ENCODE assay signal across 14 mouse cellular contexts in genomic region chr2:34777237-34777868, GRCm38 (mm10). TPM values are rescaled to one million over a fixed set of nuclear protein-coding genes. Genes with fewer than 3 reads are reported as not detected.
DNase-seq lines count a peak whose midpoint lies in the region; ATAC-seq and TF ChIP-seq lines count a peak whose summit lies in the region.
"Had no signal": no experiment of that assay in that cellular context is flagged by ENCODE, and none has a peak within 500 bp of the region (broad histone marks: within the 10 kb centered on the region; RNA-seq: fewer than 3 reads in every experiment).

No protein-coding gene starts in this region.

- H3K4me3 ChIP-seq in forebrain, embryonic 14.5 days (ENCODE audit: low read depth, low read length): no peak overlapping the region
- no peak overlapping the region for H3K4me3 ChIP-seq in forebrain, embryonic 12.5 days (replicated peaks)
- no peak overlapping the region for H3K4me3 ChIP-seq in liver, adult 2 months (ENCODE audit: insufficient read depth, low read depth, low read length)
- H3K4me3 ChIP-seq in liver, embryonic 11.5 days (ENCODE audit: low read depth, low read length): no peak overlapping the region; the same call in 1 of the 2 replicates
- H3K4me3 ChIP-seq in neural tube, embryonic 15.5 days (replicated peaks): no peak overlapping the region
- H3K4me3 ChIP-seq in left cerebral cortex, adult 2 months: no peak overlapping the region

- no peak for DNase-seq in forebrain, embryonic 14.5 days (ENCODE audit: low spot score)
- peak; percentile 50 for DNase-seq in liver, adult 2 months (ENCODE audit: extremely low read depth, low read depth, low spot score)
- DNase-seq in liver: no peak
- DNase-seq in liver, embryonic 11.5 days (ENCODE audit: low spot score): no peak
- DNase-seq in left cerebral cortex, adult 2 months (ENCODE audit: extremely low spot score in 1 of 2, low spot score in 2 of 2): no peak
- no peak for DNase-seq in adrenal gland, postnatal 25 days
- DNase-seq: cerebellum, postnatal 25 days; kidney, postnatal 10 days; retina, postnatal 1 day had no signal

- no peak overlapping the region for H3K9ac ChIP-seq in forebrain, embryonic 14.5 days (ENCODE audit: low read length)
- no peak overlapping the region for H3K9ac ChIP-seq in forebrain, embryonic 12.5 days
- no peak overlapping the region for H3K9ac ChIP-seq in liver, adult 2 months (ENCODE audit: low read depth, low read length)
- no peak overlapping the region for H3K9ac ChIP-seq in liver, embryonic 11.5 days (ENCODE audit: low read depth, low read length)
- no peak overlapping the region for H3K9ac ChIP-seq in neural tube, embryonic 15.5 days (replicated peaks)

- ATAC-seq in forebrain, embryonic 14.5 days: no peak
- no peak for ATAC-seq in forebrain, embryonic 12.5 days (ENCODE audit: low FRiP score)
- no peak for ATAC-seq in liver, embryonic 11.5 days (replicated peaks; ENCODE audit: low FRiP score)
- no peak for ATAC-seq in neural tube, embryonic 15.5 days (ENCODE audit: low FRiP score)

- peaks cover 11% of the 10 kb centered on the region for H3K79me2 ChIP-seq in liver, adult 2 months (ENCODE audit: control insufficient read depth, insufficient read depth, low read length)

- no peaks in the 10 kb centered on the region for H3K27me3 ChIP-seq in forebrain, embryonic 14.5 days (replicated peaks; ENCODE audit: control insufficient read depth, insufficient read depth, low read length)
- H3K27me3 ChIP-seq in forebrain, embryonic 12.5 days: no peaks in the 10 kb centered on the region
- H3K27me3 ChIP-seq in liver, adult 2 months (ENCODE audit: control insufficient read depth, insufficient read depth, low read length): no peaks in the 10 kb centered on the region
- H3K27me3 ChIP-seq in liver, embryonic 11.5 days (replicated peaks; ENCODE audit: control insufficient read depth, insufficient read depth, low read length): no peaks in the 10 kb centered on the region
- no peaks in the 10 kb centered on the region for H3K27me3 ChIP-seq in neural tube, embryonic 15.5 days (replicated peaks)
- H3K27me3 ChIP-seq: megakaryocyte, embryonic 14.5 days had no signal

- no peak for TF ChIP-seq CTCF in liver, adult 2 months (IDR thresholded peaks at IDR 0.05; ENCODE audit: low read depth, low read length)
- TF ChIP-seq CTCF in left cerebral cortex, adult 2 months (IDR thresholded peaks at IDR 0.05): no peak

- no peaks in the 10 kb centered on the region for H3K9me3 ChIP-seq in forebrain, embryonic 14.5 days (replicated peaks; ENCODE audit: control insufficient read depth, low read length)
- no peaks in the 10 kb centered on the region for H3K9me3 ChIP-seq in forebrain, embryonic 12.5 days
- no peaks in the 10 kb centered on the region for H3K9me3 ChIP-seq in liver, embryonic 11.5 days (ENCODE audit: control insufficient read depth, low read length)
- no peaks in the 10 kb centered on the region for H3K9me3 ChIP-seq in neural tube, embryonic 15.5 days (replicated peaks)
- H3K9me3 ChIP-seq: megakaryocyte, embryonic 14.5 days had no signal

- peaks cover 43% of the 10 kb centered on the region for H3K4me1 ChIP-seq in forebrain, embryonic 14.5 days (ENCODE audit: control insufficient read depth, insufficient read depth, low read length)
- peaks cover 46% of the 10 kb centered on the region for H3K4me1 ChIP-seq in forebrain, embryonic 12.5 days
- H3K4me1 ChIP-seq in liver, adult 2 months (ENCODE audit: control insufficient read depth, insufficient read depth, low read length): peaks cover 22% of the 10 kb centered on the region
- H3K4me1 ChIP-seq in liver, embryonic 11.5 days (replicated peaks; ENCODE audit: control insufficient read depth, insufficient read depth, low read length): peaks cover 36% of the 10 kb centered on the region
- peaks cover 59% of the 10 kb centered on the region for H3K4me1 ChIP-seq in neural tube, embryonic 15.5 days

- 69% methylated on average over 1 of the region's 1 CpGs for WGBS in forebrain, embryonic 14.5 days
- WGBS in forebrain, embryonic 12.5 days: 77% methylated on average over 1 of the region's 1 CpGs
- 16% methylated on average over 1 of the region's 1 CpGs for WGBS in liver, adult 2 months
- 58% methylated on average over 1 of the region's 1 CpGs for WGBS in liver, embryonic 11.5 days
- WGBS in neural tube, embryonic 15.5 days: 74% methylated on average over 1 of the region's 1 CpGs

- no peak for TF ChIP-seq POLR2A in liver, adult 2 months (IDR thresholded peaks at IDR 0.05; ENCODE audit: extremely low read depth, insufficient read depth, low read length)

- peaks cover 82% of the 10 kb centered on the region for H3K36me3 ChIP-seq in forebrain, embryonic 14.5 days (ENCODE audit: control insufficient read depth, insufficient read depth, low read length)
- H3K36me3 ChIP-seq in forebrain, embryonic 12.5 days (replicated peaks): peaks cover 73% of the 10 kb centered on the region
- H3K36me3 ChIP-seq in liver, adult 2 months (ENCODE audit: control insufficient read depth, insufficient read depth, low read length): peaks cover 56% of the 10 kb centered on the region
- H3K36me3 ChIP-seq in liver, embryonic 11.5 days (ENCODE audit: control insufficient read depth, insufficient read depth, low read length): peaks cover 53% of the 10 kb centered on the region
- peaks cover 61% of the 10 kb centered on the region for H3K36me3 ChIP-seq in neural tube, embryonic 15.5 days

- H3K4me2 ChIP-seq in forebrain, embryonic 14.5 days (ENCODE audit: low read length): peak overlapping the region; percentile 12; the same call in 1 of the 2 replicates
- H3K4me2 ChIP-seq in forebrain, embryonic 12.5 days: no peak overlapping the region
- peak overlapping the region; percentile 27 for H3K4me2 ChIP-seq in liver, embryonic 11.5 days
- H3K4me2 ChIP-seq in neural tube, embryonic 15.5 days: peak overlapping the region; percentile 40

- intact Hi-C loops in left cerebral cortex, adult 2 months (cut with DNase I): no loop called here

- H3K27ac ChIP-seq in forebrain, embryonic 14.5 days (ENCODE audit: low read depth, low read length): no peak overlapping the region
- no peak overlapping the region for H3K27ac ChIP-seq in forebrain, embryonic 12.5 days
- H3K27ac ChIP-seq in liver, adult 2 months (replicated peaks; ENCODE audit: insufficient read depth, low read depth, low read length): no peak overlapping the region
- H3K27ac ChIP-seq in liver, embryonic 11.5 days (ENCODE audit: low read depth, low read length): no peak overlapping the region
- no peak overlapping the region for H3K27ac ChIP-seq in neural tube, embryonic 15.5 days (replicated peaks)
- H3K27ac ChIP-seq in left cerebral cortex, adult 2 months: no peak overlapping the region

RNA-seq across cellular contexts. Expression of gene Hspa5, which starts 5.6 kb away (rescaled TPM):
- polyA plus RNA-seq in forebrain, embryonic 14.5 days (2014; fragmentation: Nextera tagmentation; extraction: Ambion mirVana): 384 and 454 TPM in 2 replicates
- 571 and 599 TPM in 2 replicates for polyA plus RNA-seq in forebrain, embryonic 12.5 days (2016; fragmentation: Nextera tagmentation; extraction: Ambion mirVana)
- 843 and 1,003 TPM in 2 replicates for total RNA-seq in liver, adult 2 months (2014; rRNA removed)
- 1,344 and 1,475 TPM in 2 replicates for polyA plus RNA-seq in liver, adult 2 months (2012; rRNA removed)
- polyA plus RNA-seq in liver, embryonic 11.5 days (2014; fragmentation: Nextera tagmentation; extraction: Ambion mirVana): 964 and 1,028 TPM in 2 replicates
- 475 and 549 TPM in 2 replicates for polyA plus RNA-seq in neural tube, embryonic 15.5 days (2015; fragmentation: Nextera tagmentation; extraction: Ambion mirVana)
- total RNA-seq in left cerebral cortex, adult 2 months (2021): 100 to 1,000 TPM; 325 to 334 TPM
- 414 and 491 TPM in 2 replicates for total RNA-seq in adrenal gland, postnatal 25 days (2021)

RNA-seq across cellular contexts. Expression of gene Gapvd1, which starts 22.3 kb away (rescaled TPM):
- 100 and 105 TPM in 2 replicates for polyA plus RNA-seq in forebrain, embryonic 14.5 days (2014; fragmentation: Nextera tagmentation; extraction: Ambion mirVana)
- 123 and 134 TPM in 2 replicates for polyA plus RNA-seq in forebrain, embryonic 12.5 days (2016; fragmentation: Nextera tagmentation; extraction: Ambion mirVana)
- total RNA-seq in liver, adult 2 months (2014; rRNA removed): 32.4 and 37.1 TPM in 2 replicates
- 9.2 and 10.6 TPM in 2 replicates for polyA plus RNA-seq in liver, adult 2 months (2012; rRNA removed)
- polyA plus RNA-seq in liver, embryonic 11.5 days (2014; fragmentation: Nextera tagmentation; extraction: Ambion mirVana): 80.3 and 88.3 TPM in 2 replicates
- 102 and 105 TPM in 2 replicates for polyA plus RNA-seq in neural tube, embryonic 15.5 days (2015; fragmentation: Nextera tagmentation; extraction: Ambion mirVana)
- total RNA-seq in left cerebral cortex, adult 2 months (2021): 100 to 1,000 TPM in 1 of 2 experiments, 10 to 100 TPM in 1; 99.1 to 101 TPM
- 63.4 and 81.0 TPM in 2 replicates for total RNA-seq in adrenal gland, postnatal 25 days (2021)

RNA-seq across cellular contexts. Expression of gene Rabepk, which starts 22.4 kb away (rescaled TPM):
- polyA plus RNA-seq in forebrain, embryonic 14.5 days (2014; fragmentation: Nextera tagmentation; extraction: Ambion mirVana): 26.9 and 29.3 TPM in 2 replicates
- polyA plus RNA-seq in forebrain, embryonic 12.5 days (2016; fragmentation: Nextera tagmentation; extraction: Ambion mirVana): 23.3 and 23.4 TPM in 2 replicates
- 12.1 and 14.8 TPM in 2 replicates for total RNA-seq in liver, adult 2 months (2014; rRNA removed)
- polyA plus RNA-seq in liver, adult 2 months (2012; rRNA removed): 12.7 and 14.7 TPM in 2 replicates
- 43.5 and 56.5 TPM in 2 replicates for polyA plus RNA-seq in liver, embryonic 11.5 days (2014; fragmentation: Nextera tagmentation; extraction: Ambion mirVana)
- polyA plus RNA-seq in neural tube, embryonic 15.5 days (2015; fragmentation: Nextera tagmentation; extraction: Ambion mirVana): 23.2 and 31.7 TPM in 2 replicates
- total RNA-seq in left cerebral cortex, adult 2 months (2021): 10 to 100 TPM; 32.0 to 34.4 TPM
- total RNA-seq in adrenal gland, postnatal 25 days (2021): 22.6 and 30.6 TPM in 2 replicates

RNA-seq across cellular contexts. Expression of gene Fbxw2, which starts 48.8 kb away (rescaled TPM):
- 78.6 and 78.9 TPM in 2 replicates for polyA plus RNA-seq in forebrain, embryonic 14.5 days (2014; fragmentation: Nextera tagmentation; extraction: Ambion mirVana)
- 83.9 and 90.2 TPM in 2 replicates for polyA plus RNA-seq in forebrain, embryonic 12.5 days (2016; fragmentation: Nextera tagmentation; extraction: Ambion mirVana)
- total RNA-seq in liver, adult 2 months (2014; rRNA removed): 49.9 and 51.9 TPM in 2 replicates
- 24.2 and 28.1 TPM in 2 replicates for polyA plus RNA-seq in liver, adult 2 months (2012; rRNA removed)
- 78.7 and 81.2 TPM in 2 replicates for polyA plus RNA-seq in liver, embryonic 11.5 days (2014; fragmentation: Nextera tagmentation; extraction: Ambion mirVana)
- 101 and 102 TPM in 2 replicates for polyA plus RNA-seq in neural tube, embryonic 15.5 days (2015; fragmentation: Nextera tagmentation; extraction: Ambion mirVana)
- total RNA-seq in left cerebral cortex, adult 2 months (2021): 100 to 1,000 TPM in 1 of 2 experiments, 10 to 100 TPM in 1; 86.8 to 100 TPM
- 60.6 and 69.1 TPM in 2 replicates for total RNA-seq in adrenal gland, postnatal 25 days (2021)

RNA-seq across cellular contexts. Expression of gene Gm34653, which starts 55.5 kb away (rescaled TPM):
- not detected in 2 replicates for polyA plus RNA-seq in forebrain, embryonic 14.5 days (2014; fragmentation: Nextera tagmentation; extraction: Ambion mirVana)
- not detected in 2 replicates for polyA plus RNA-seq in forebrain, embryonic 12.5 days (2016; fragmentation: Nextera tagmentation; extraction: Ambion mirVana)
- total RNA-seq in liver, adult 2 months (2014; rRNA removed): 0.09 and 0.13 TPM in 2 replicates
- not detected in 2 replicates for polyA plus RNA-seq in liver, adult 2 months (2012; rRNA removed)
- not detected in 2 replicates for polyA plus RNA-seq in liver, embryonic 11.5 days (2014; fragmentation: Nextera tagmentation; extraction: Ambion mirVana)
- not detected in 2 replicates for polyA plus RNA-seq in neural tube, embryonic 15.5 days (2015; fragmentation: Nextera tagmentation; extraction: Ambion mirVana)
- total RNA-seq in left cerebral cortex, adult 2 months (2021): under 1 TPM in 1 of 2 experiments, not detected in 1; 0.27 TPM
- total RNA-seq in adrenal gland, postnatal 25 days (2021): not detected in 2 replicates
- total RNA-seq: heart, adult 8-10 months; left cerebral cortex, postnatal 14 days had no signal
